Mouse (Mus musculus) stomach, postnatal 0 days (tissue): ENCODE results near the gene Avpi1.
A peak's percentile ranks its signal among the peaks of the same experiment; 100 is the strongest.

Experiments
- CTCF ChIP-seq: IDR thresholded peaks from 2 replicates; pipeline ENCODE4 v1.5.1; 2016; ENCODE audit warnings: antibody characterized with exemption, low read depth, mild to moderate bottlenecking, moderate library complexity
- EP300 ChIP-seq: optimal IDR thresholded peaks from 2 replicates; pipeline ENCODE3; 2016; ENCODE audit warnings: antibody characterized with exemption

DNA sequence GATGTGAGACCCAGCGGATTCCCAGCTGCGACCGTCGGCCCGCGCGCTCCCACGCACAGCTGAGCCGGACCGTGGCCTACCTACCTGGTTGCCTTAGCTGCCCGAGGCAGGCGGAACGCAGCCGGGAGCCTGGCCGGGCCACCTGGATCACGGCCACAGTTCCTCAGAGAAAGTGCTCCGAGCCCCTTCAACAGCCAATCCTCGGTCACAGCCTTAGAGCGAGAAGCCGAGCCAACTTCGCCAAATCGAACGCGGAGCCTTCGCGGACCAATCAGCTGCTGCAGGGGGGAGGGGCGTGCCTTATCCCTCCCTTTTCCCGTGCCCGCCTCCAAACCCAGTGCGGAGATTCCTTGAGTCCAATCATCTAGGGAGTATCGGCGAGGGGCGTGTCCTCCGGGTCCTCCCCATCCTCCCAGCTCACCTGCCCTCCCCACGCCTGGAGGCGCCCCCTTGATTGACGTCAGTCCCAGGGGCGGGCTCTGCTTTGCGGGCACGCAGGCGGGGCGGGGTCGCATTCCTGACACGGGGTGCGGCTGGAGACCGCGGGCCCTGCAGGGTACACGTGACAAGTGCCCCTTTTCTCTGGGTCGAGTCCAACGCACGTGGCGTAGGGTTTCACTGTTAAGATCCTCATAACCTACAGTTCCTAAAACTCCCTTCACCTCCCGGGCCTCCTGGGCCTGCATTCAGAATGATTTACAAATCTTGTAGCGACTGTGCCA is at the start of gene Avpi1:
- TF ChIP-seq CTCF, result no peak
- TF ChIP-seq EP300, result peak; percentile 52
